Mouse (Mus musculus) right cerebral cortex, postnatal 4 days (tissue): ENCODE measurements at regions not wholly inside any gene's neighbourhood (a gene's known extent, or its start where the extent isn't known, plus 50 kb on each side); places are given as distances from the start of the nearest gene placed in this dataset.

Experiments used
- DNase-seq: peaks from one replicate; pipeline ENCODE4 v3.0.0-alpha.2; 2022

DNA sequence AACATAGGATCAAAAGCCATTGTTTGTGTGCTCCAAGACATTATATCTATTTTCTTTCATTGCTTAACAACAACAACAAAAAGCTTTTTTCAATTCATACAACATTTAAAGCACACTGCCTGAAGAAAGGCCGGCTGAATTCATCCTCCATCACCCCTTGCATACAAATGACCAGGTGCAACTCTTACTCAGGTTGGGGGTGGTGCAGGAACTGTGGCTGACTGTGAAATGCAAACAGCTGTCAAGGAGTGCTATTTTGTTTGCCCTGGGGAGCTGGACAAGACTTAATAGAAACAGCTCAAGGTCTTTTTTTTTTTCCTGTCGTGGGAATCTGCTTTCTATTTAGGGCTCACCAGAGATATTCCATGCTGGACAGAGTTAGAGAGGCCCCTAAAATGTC, 406.6 kb upstream of the Cldn34d start:
- DNase-seq = no peak

DNA sequence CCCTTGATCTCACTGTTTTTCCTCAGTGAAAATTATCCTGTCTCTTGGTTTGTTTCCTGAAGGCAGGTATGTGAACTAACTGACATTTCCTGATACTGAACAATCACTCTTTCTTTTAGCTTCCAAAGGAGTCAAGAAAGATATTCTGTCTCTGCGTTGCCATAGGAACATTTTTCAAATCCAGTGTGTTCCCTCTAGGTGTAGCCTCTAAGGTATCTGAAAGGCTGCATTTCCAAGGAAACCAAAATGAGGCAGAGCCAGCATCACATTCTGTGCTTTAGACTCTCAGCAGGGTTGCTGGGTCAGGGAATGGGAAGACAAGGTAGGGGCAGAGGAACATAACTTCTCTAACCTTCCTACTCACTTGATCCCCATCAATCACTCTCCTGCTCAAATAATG, 411.2 kb upstream of the Cldn34d start:
- DNase-seq = no peak

- DNase-seq = peak; percentile 3
Measured at GRCm38 (mm10) chrX:77050401-77051381, 448.0 kb upstream of the Cldn34d start.

DNA sequence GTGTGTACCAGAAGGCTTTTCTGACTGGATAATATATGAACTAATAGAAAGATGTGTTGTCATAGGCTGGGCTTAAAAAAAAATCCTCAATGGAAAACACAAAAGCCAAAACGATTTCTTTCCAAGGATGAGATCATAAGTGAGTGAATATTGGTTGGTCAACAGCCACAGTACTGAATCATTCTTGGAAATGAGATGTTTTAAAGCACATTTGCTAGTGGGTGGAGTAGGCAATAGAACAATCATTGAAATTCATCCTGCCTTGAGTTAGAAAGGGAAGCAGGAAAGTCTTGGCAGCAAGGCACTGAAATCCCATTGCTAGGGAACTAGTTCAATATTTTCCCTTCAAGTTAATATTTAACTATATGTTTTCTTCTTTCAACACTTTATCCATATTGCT, 449.3 kb upstream of the Cldn34d start:
- DNase-seq = no peak

DNA sequence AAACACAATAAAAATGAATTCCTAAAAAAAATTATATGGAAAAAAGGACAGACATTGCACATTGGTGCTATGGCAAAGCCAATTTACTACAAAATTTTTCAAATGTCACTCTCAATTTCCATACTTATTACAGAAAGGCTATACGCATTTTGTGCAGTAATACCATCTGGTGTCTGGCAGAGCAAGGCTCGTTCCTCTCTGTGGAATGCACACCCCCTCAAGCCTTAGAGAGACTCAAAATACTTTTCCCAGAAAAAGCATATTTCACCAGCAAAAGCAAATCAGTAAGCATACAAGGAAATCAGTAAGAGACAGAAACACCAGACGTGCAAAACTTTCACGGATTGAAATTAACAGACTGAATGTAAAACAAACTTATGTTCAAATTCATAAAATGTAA, 431.0 kb upstream of the Tbl1x start:
- no peak for DNase-seq

DNA sequence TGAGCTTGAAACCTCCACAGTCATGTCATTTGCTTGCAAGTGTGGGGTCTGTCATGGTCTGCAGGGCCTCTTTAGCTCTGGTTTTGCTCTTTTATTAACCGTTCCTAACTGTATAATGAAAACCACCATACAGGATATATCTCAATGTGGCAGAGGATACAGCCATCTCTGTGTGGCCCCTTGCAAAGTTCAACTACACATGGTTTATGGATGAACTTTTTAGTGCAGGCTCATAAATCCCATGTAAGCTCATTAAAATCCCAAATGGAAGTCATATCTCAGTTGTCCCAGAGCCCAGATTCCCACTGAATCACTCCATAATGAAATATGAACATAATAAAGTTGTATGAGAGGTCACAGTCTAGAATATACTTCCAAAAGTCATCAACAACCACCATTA, 428.1 kb upstream of the Tbl1x start:
- DNase-seq = no peak

DNA sequence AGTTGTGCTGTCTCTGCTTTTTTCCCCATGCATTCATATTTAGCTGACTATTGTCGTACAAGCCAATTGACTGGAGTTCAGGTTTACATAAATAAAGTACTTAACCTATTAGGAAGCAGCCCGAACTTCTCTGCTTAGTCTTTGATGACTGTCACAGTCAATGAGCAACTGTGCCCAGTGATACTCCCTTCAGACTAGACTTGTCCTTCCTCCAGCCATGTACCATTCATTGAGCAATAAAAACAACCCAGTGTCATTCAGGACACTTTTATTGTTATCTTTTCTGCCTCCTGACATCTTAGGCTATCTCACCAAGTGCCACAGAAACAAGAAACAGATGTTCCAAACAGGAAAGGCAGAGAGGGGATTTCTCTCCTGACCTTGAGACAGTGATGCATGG, 389.1 kb upstream of the Tbl1x start:
- DNase-seq = no peak
